Mouse (Mus musculus): Measurements from ENCODE around the gene Spz1.
"Not testable (repeated sequence)": the region's sequence is repeated elsewhere in the genome, so short reads cannot be mapped to it uniquely, and the experiment has no call there.

The Spz1 gene

GRCm38 (mm10) chr13:92576072-92576471, at the start of gene Spz1:
Gene Spz1, minus strand, starts transcription at chr13:92576172.
- DNase-seq: no peak

GRCm38 (mm10) chr13:92616459-92616858, 40.5 kb upstream of the Spz1 start:
- no peak for DNase-seq

- no peak for DNase-seq
These were observed 39.2 kb upstream of the Spz1 start for GRCm38 (mm10) chr13:92615201-92615600.

GRCm38 (mm10) chr13:92613094-92613493, 37.1 kb upstream of the Spz1 start:
- DNase-seq: no peak

- DNase-seq: no peak
These were observed 35.9 kb upstream of the Spz1 start for GRCm38 (mm10) chr13:92611917-92612316.

GRCm38 (mm10) chr13:92611254-92611784, 35.3 kb upstream of the Spz1 start:
- no peak for DNase-seq

- peak; percentile 99 for DNase-seq
These were observed 34.6 kb upstream of the Spz1 start, which contains the start of gene Serinc5 for GRCm38 (mm10) chr13:92610311-92611221. Gene Serinc5, plus strand, starts transcription at chr13:92611091.

- peak; percentile 46 for DNase-seq
These were observed 33.7 kb upstream of the Spz1 start for GRCm38 (mm10) chr13:92609486-92610310.

GRCm38 (mm10) chr13:92605306-92605705, 29.3 kb upstream of the Spz1 start:
- DNase-seq: not testable (repeated sequence)

- DNase-seq: no peak
These were observed 19.5 kb upstream of the Spz1 start for GRCm38 (mm10) chr13:92595424-92595823.

- DNase-seq: no peak
These were observed 18.9 kb upstream of the Spz1 start for GRCm38 (mm10) chr13:92594907-92595306.

GRCm38 (mm10) chr13:92594481-92594880, 18.5 kb upstream of the Spz1 start:
- no peak for DNase-seq

GRCm38 (mm10) chr13:92593731-92594396, 17.9 kb upstream of the Spz1 start:
- no peak for DNase-seq

- DNase-seq: no peak
These were observed 17.0 kb upstream of the Spz1 start for GRCm38 (mm10) chr13:92592786-92593635.

GRCm38 (mm10) chr13:92592268-92592785, 16.4 kb upstream of the Spz1 start:
- no peak for DNase-seq

GRCm38 (mm10) chr13:92591225-92591624, 15.3 kb upstream of the Spz1 start:
- DNase-seq: no peak

- DNase-seq: no peak
These were observed 13.3 kb upstream of the Spz1 start for GRCm38 (mm10) chr13:92589255-92589654.

GRCm38 (mm10) chr13:92588704-92589103, 12.7 kb upstream of the Spz1 start:
- no peak for DNase-seq

GRCm38 (mm10) chr13:92584094-92584717, 8.2 kb upstream of the Spz1 start:
- no peak for DNase-seq

GRCm38 (mm10) chr13:92580220-92581043, 4.5 kb upstream of the Spz1 start:
- peak; percentile 73 for DNase-seq

All from kidney, adult 18-20 months (tissue).